Mouse (Mus musculus): ENCODE measurements at regions not wholly inside any gene's neighbourhood (a gene's known extent, or its start where the extent isn't known, plus 50 kb on each side); places are given as distances from the start of the nearest gene placed in this dataset.
A peak's percentile ranks its signal among the peaks of the same experiment; 100 is the strongest.

GRCm38 (mm10) chr1:143946933-143947332 is 57.0 kb downstream of the Rgs2 start:
- no peak for DNase-seq (ENCODE audit: extremely low read depth, low read depth)

- DNase-seq (ENCODE audit: extremely low read depth, low read depth), result no peak
These were observed 62.5 kb downstream of the Rgs2 start for GRCm38 (mm10) chr1:143941465-143941864.

GRCm38 (mm10) chr1:143939511-143939910 is 64.5 kb downstream of the Rgs2 start:
- no peak for DNase-seq (ENCODE audit: extremely low read depth, low read depth)

GRCm38 (mm10) chr1:143938569-143938968 is 65.4 kb downstream of the Rgs2 start:
- no peak for DNase-seq (ENCODE audit: extremely low read depth, low read depth)

DNA sequence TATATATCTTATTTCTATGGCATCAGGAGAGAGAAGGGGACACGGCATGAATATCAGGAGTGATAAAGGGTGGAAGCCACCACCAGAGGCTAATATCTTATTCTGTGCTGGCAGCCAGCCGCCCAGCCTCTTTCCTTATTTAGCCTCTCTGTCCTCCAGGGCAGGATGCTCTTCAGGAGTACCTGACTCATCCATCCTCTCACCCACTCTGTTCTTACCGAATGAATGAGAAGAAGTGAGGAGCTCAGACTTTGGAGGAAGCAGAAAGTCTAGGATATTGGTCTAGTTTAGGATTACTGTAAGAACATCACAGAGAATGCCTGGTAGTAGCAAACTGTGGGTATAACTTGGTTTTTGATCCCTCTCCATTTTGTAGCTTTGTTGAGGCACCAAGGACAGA is 73.2 kb downstream of the Rgs2 start:
- no peak for DNase-seq (ENCODE audit: extremely low read depth, low read depth)

GRCm38 (mm10) chr1:143929567-143930165 is 74.3 kb downstream of the Rgs2 start:
- no peak for DNase-seq (ENCODE audit: extremely low read depth, low read depth)

- DNase-seq (ENCODE audit: extremely low read depth, low read depth), result no peak
These were observed 81.5 kb downstream of the Rgs2 start for GRCm38 (mm10) chr1:143922499-143922898.

GRCm38 (mm10) chr1:143920256-143920655 is 83.7 kb downstream of the Rgs2 start:
- no peak for DNase-seq (ENCODE audit: extremely low read depth, low read depth)

GRCm38 (mm10) chr1:143918949-143919348 is 85.0 kb downstream of the Rgs2 start:
- no peak for DNase-seq (ENCODE audit: extremely low read depth, low read depth)

- peak; percentile 62 for DNase-seq (ENCODE audit: extremely low read depth, low read depth)
These were observed 85.7 kb downstream of the Rgs2 start for GRCm38 (mm10) chr1:143918146-143918774.

- no peak for DNase-seq (ENCODE audit: extremely low read depth, low read depth)
These were observed 86.3 kb downstream of the Rgs2 start for GRCm38 (mm10) chr1:143917623-143918022.

DNA sequence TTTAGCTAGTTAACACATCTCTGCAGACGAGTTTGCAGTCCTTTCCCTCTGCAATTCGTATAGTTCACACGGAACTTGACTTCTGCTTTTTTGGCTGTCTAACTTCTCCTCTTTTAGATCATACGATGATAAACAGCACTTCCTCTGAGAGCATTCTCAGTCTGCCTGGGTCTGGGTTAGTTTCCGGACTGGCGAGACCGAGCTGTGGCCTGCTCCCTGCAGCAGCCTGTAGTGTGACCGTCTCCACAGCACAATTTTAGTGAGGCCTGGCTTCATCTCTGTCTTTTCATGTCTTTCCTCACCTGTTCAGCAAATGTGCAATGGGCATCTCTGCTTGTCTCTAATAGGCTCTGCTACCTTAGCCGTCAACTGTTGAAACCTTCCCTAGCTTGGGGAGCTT is 87.4 kb downstream of the Rgs2 start:
- peak; percentile 91 for DNase-seq (ENCODE audit: extremely low read depth, low read depth)

DNA sequence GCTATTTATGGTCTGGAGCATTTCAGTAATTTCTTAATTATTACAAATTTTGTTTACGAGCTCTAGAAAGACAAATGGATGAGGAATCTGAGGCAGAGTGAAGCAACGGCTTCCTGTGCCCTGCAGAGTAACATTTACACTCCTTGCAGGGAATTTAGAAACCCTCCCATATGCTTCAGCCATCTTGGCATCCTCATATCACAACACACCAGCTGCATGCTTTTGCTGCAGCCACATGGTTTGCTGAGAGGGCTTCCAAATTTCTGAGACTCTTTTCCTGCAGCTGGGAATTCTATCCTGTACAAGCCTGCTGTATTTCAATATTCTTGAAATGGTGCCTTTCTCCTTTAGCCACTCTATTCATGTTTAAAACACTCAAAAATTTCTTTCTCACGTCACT is 91.4 kb downstream of the Rgs2 start:
- no peak for DNase-seq (ENCODE audit: extremely low read depth, low read depth)

- no peak for DNase-seq (ENCODE audit: extremely low read depth, low read depth)
These were observed 92.7 kb downstream of the Rgs2 start for GRCm38 (mm10) chr1:143911230-143911629.

DNA sequence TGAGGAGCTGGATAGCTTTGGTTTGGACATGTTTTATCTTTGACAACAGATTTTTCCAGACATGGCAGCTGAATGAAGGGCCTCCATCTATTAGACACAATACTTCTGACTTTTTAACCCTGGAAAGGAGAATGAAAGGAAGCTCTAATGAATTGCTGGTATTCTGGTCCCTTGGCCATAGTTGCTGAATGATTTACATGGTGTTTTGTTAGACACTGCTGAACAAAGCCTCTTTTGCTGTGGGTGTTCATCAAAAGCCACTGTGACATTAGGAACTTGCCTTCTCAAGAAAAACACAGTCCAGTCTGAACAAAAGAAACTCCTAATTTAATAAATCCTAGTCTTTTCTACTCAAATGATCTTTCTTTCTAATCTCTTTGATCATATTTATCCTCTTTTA is 93.4 kb downstream of the Rgs2 start:
- no peak for DNase-seq (ENCODE audit: extremely low read depth, low read depth)

DNA sequence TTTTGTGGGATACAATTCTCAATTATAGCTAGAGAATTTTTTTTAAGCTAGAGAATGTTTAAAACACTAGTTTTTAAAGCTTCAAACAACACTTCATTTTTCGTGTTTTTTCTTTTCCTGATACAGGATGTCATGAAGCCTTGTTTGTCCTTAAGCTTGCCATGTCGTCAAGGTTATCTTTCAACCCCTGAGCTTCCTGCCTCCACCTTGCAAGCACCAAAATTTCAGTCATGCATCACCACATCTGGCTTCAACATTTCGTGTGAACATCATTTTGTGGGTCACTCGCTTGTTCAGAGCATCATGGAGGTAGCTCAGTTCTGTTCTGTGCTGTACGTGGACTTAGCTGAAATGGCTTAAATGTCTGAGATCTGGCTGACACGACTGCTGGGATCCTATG is 96.6 kb downstream of the Rgs2 start:
- no peak for DNase-seq (ENCODE audit: extremely low read depth, low read depth)

GRCm38 (mm10) chr1:143906881-143907280 is 97.1 kb downstream of the Rgs2 start:
- DNase-seq (ENCODE audit: extremely low read depth, low read depth), result no peak

DNA sequence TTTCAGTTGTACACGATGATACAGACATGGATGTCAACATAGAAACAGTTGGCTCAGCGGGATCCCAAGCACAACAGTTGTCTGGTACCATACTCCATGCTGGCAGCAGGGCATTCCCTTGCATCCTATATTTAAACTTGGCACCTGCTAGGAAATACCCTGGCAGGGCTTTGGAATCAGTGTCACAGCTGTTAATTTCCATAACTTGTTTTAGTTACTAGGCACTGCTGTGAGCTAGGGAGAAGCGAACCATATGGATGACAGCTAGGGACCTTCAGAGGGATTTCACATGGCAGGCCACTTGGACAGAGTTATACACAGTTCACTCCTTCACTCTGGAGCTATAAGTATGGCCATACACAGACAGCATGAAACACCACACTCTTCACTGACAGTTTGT is 100.0 kb downstream of the Rgs2 start:
- DNase-seq (ENCODE audit: extremely low read depth, low read depth), result no peak

DNA sequence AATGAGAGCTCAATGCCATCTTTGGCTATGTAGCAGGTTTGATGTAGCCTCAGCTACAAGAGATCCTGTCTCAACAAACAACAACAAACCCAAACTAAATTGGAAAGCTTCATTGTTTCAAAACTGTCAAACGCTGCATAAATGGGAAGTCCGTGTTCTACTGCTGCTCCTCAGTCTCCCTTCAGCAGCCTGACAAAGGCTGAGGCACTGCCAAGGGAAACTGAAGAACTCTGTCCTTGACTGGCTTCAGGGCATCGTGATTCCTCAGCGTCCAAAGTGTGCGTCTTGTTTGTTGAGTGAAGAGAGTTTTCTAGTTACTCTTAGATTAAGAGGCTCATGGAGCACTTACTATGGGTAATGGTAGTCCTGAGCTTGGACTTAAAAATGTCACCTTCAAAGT is 100.7 kb downstream of the Rgs2 start:
- DNase-seq (ENCODE audit: extremely low read depth, low read depth), result no peak

DNA sequence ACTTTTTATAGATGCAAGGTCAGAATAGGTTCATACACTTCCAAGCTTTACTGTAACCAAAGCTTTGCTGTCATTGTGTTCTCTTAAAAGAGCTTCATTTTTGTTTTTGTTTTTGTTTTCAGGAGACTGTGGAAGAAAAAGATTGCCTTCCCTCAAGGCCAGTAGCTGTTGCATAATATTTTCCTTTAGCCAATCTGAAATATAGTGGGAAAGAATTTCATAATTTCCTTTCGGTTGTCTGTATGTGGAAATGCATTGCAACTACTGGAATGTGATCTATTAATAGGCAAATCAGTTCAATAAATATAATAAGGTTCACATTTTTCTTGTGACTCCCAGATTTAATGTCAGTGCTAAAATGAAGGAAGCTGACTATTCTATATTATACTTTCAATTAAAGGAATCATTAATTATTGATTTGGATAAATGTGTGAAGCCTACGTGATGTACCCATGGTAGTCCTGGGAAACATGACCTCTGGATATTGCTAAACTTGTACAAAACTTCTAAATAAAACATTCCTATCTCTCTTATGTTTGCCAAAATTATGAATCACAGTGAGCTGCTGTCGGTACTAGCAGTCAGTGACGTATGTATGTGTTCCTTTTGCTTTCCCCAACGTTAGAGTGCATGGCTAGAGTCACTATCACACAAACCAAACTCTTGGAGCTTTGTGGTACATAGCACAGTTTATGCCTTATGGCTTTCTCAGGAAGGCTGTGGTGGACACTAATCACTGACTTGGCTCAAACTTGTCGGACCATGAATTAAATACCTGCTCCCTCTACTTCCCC is 102.6 kb downstream of the Rgs2 start:
- DNase-seq (ENCODE audit: extremely low read depth, low read depth), result no peak

- no peak for DNase-seq (ENCODE audit: extremely low read depth, low read depth)
These were observed 111.4 kb downstream of the Uchl5 start for GRCm38 (mm10) chr1:143888510-143888909.

GRCm38 (mm10) chr1:143888065-143888464 is 111.0 kb downstream of the Uchl5 start:
- no peak for DNase-seq (ENCODE audit: extremely low read depth, low read depth)

DNA sequence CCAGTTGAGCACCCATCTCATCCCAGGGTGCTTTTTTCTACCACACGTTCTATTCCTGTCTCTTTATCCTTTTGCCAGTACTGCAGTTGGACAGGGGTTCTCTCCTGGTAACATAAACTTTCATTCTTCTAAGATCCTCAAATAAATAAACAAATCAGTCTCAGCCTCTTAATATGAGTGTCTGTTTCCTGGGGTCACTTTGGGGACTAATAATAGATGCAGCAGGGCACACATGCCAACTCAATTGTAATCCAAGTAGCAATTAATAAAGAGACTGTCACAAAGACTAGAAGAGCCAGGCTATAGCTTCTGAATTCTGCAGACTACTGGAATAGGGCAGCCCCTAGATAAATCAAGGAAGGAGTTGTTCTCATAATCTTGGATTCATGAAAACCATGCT is 108.9 kb downstream of the Uchl5 start:
- DNase-seq (ENCODE audit: extremely low read depth, low read depth), result no peak

All from MEL-GATA-1-ER (cell line).